Mouse (Mus musculus) neural tube, embryonic 13.5 days (tissue): ENCODE data around the gene 6430571L13Rik. TPM values are rescaled to one million over a fixed set of nuclear protein-coding genes. Genes with fewer than 3 reads are reported as not detected.
A peak's percentile ranks its signal among the peaks of the same experiment; 100 is the strongest.

ENCODE experiments used
- ATAC-seq: fragments of 200-750 bp; cut with Nextera tagmentation; 2 replicates; pipeline ENCODE4 v1.8.0; 2017; ENCODE audit warnings: low read depth, mild to moderate bottlenecking, moderate TSS enrichment, moderate library complexity
- H3K27ac ChIP-seq: fragments of 300-500 bp; sonication (generic); replicated peaks from 2 replicates; pipeline ENCODE4 v1.5.1; 2015; ENCODE audit warnings: moderate library complexity, mild to moderate bottlenecking, inconsistent platforms
- H3K27me3 ChIP-seq: fragments of 300-500 bp; sonication (generic); 2 replicates; pipeline ENCODE4 v1.6.1; 2015; ENCODE audit warnings: mild to moderate bottlenecking, inconsistent platforms
- H3K36me3 ChIP-seq: fragments of 300-500 bp; sonication (generic); 2 replicates; pipeline ENCODE4 v1.6.1; 2015; ENCODE audit warnings: mild to moderate bottlenecking, inconsistent platforms
- H3K4me1 ChIP-seq: fragments of 300-500 bp; sonication (generic); replicated peaks from 2 replicates; pipeline ENCODE4 v1.6.1; 2015; ENCODE audit warnings: inconsistent platforms
- H3K4me2 ChIP-seq: fragments of 300-500 bp; sonication (generic); 2 replicates; pipeline ENCODE4 v1.6.1; 2015; ENCODE audit warnings: inconsistent platforms, mild to moderate bottlenecking, moderate library complexity
- H3K4me3 ChIP-seq: fragments of 300-500 bp; sonication (generic); 2 replicates; pipeline ENCODE4 v1.5.1; 2015; ENCODE audit warnings: mild to moderate bottlenecking, inconsistent platforms
- H3K9ac ChIP-seq: fragments of 300-500 bp; sonication (generic); 2 replicates; pipeline ENCODE4 v1.6.1; 2015; ENCODE audit warnings: moderate library complexity, mild to moderate bottlenecking, inconsistent platforms
- H3K9me3 ChIP-seq: fragments of 300-500 bp; sonication (generic); 2 replicates; pipeline ENCODE4 v1.6.1; 2016; ENCODE audit warnings: inconsistent platforms
- WGBS: fragments of 180-500 bp; shearing (Covaris S2); methylation state at CpG from one replicate; pipeline ENCODE4 v1.1.7; 2015; 5-methylcytosine and 5-hydroxymethylcytosine counted together
- polyA plus RNA-seq: library from polyadenylated mRNA; unstranded; fragments of >200 nt; fragmentation: Nextera tagmentation; extraction: Ambion mirVana; gene quantifications from 2 replicates; pipeline ENCODE4 v1.2.1, GENCODE M21; 2015

The 6430571L13Rik gene
- 6.4 and 6.5 TPM in 2 replicates for polyA plus RNA-seq

- H3K27me3 ChIP-seq: no peaks in the 10 kb centered on the region
- peak within 1 kb of the TSS; percentile 81 for H3K9ac ChIP-seq
- H3K4me2 ChIP-seq: peak within 1 kb of the TSS; percentile 69
- WGBS: 2% methylated on average over 34 of the region's 34 CpGs
- H3K4me3 ChIP-seq: peak within 1 kb of the TSS; percentile 67
- peaks cover 53% of the 10 kb centered on the region for H3K4me1 ChIP-seq
- peak; percentile 92 for ATAC-seq
- H3K36me3 ChIP-seq: no peaks in the 10 kb centered on the region
- no peaks in the 10 kb centered on the region for H3K9me3 ChIP-seq
- H3K27ac ChIP-seq: peak within 1 kb of the TSS; percentile 61
These were observed at the start of gene 6430571L13Rik for GRCm38 (mm10) chr9:107340267-107340859. Gene 6430571L13Rik (plus strand): TSS chr9:107340602.

DNA sequence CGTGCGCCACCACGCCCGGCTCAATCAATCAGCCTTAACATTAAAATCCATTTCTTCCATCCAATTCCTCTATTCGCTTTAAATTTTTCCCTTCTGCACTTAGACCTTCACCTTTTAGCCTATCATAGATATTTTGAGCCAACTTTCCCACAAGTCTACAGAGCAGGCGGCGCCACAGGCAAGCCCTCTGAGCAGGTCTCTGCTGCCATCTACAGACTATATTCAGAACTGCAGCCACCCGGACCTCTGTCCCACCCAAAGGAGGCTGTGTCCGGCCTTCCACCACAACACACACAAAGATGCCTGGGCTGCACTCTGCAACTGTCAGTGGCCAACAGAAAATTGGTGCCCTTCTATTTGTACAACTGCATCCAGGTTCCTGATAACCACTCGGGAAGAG lies 49.5 kb upstream of the 6430571L13Rik start:
- no peak overlapping the region for H3K4me2 ChIP-seq
- WGBS: 29% methylated on average over 10 of the region's 10 CpGs
- no peaks in the 10 kb centered on the region for H3K9me3 ChIP-seq
- no peak overlapping the region for H3K27ac ChIP-seq
- H3K9ac ChIP-seq: no peak overlapping the region
- H3K4me3 ChIP-seq: no peak overlapping the region
- no peaks in the 10 kb centered on the region for H3K36me3 ChIP-seq
- ATAC-seq: no peak
- H3K4me1 ChIP-seq: peaks cover 12% of the 10 kb centered on the region
- H3K27me3 ChIP-seq: peaks cover 43% of the 10 kb centered on the region

DNA sequence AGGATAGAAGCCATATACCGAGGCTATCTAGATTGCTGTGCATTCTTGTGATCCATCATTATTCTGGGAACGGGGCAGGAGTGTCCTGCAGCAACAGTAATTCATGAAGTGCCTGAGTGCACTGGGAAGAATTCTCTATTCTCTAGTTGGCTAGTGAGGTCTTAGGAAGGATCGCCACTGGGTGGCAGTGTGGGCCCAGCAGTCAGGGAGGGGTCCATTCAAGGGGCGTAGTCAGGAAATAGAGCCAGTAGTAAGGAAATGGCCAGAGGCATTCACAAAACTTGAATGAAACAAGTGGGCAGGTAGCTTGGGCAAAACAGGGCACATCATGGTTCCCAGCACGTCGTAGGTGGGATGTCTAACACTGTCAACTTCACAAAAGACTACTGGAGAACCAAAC lies 46.2 kb upstream of the 6430571L13Rik start:
- Histone ChIP-seq H3K9me3 (no peaks in the 10 kb centered on the region), H3K27ac (no peak overlapping the region), H3K4me1 (peaks cover 34% of the 10 kb centered on the region), H3K27me3 (peaks cover 31% of the 10 kb centered on the region), H3K36me3 (no peaks in the 10 kb centered on the region), H3K9ac (no peak overlapping the region), H3K4me2 (no peak overlapping the region), H3K4me3 (no peak overlapping the region)
- ATAC-seq: no peak
- WGBS: 5% methylated on average over 6 of the region's 6 CpGs

DNA sequence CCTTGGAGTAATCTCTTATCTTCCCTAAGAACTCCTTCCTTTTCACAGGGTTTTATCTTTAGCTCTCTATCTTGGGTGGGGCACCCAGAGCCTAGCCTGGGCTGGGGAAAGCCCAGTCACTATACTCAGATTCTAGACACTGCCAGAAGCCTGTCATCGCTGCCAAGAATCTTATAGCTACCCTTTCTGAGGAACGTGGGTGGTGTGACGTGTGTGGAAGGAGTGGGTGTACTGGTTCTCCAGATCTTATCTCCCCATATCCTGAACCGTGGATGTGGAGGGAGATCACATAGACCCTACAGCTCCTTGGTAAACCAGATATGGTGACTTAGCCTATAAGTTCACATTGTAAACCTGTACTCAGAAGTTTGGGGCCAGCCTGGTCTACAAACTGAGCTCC lies 44.8 kb upstream of the 6430571L13Rik start:
- Histone ChIP-seq H3K27ac (no peak overlapping the region), H3K4me1 (peaks cover 28% of the 10 kb centered on the region), H3K4me2 (peak overlapping the region; percentile 91), H3K9me3 (no peaks in the 10 kb centered on the region), H3K36me3 (peaks cover 5% of the 10 kb centered on the region; the same call in 1 of the 2 replicates), H3K4me3 (peak overlapping the region; percentile 77; the same call in 1 of the 2 replicates), H3K9ac (no peak overlapping the region), H3K27me3 (peaks cover 18% of the 10 kb centered on the region)
- WGBS: 88% methylated on average over 4 of the region's 4 CpGs
- no peak for ATAC-seq

DNA sequence AAGGTAGTCTGAATTCAATTTTAAA lies 44.6 kb upstream of the 6430571L13Rik start, which contains the start of gene Cish:
Gene Cish (plus strand): TSS at position 11 of the 25 bp plus-strand sequence.
- Histone ChIP-seq H3K27ac (peak within 1 kb of the TSS; percentile 56), H3K4me2 (peak within 1 kb of the TSS; percentile 91), H3K4me3 (peak within 1 kb of the TSS; percentile 77), H3K27me3 (peaks cover 18% of the 10 kb centered on the region), H3K4me1 (peaks cover 28% of the 10 kb centered on the region), H3K9me3 (no peaks in the 10 kb centered on the region), H3K36me3 (peaks cover 7% of the 10 kb centered on the region), H3K9ac (peak within 1 kb of the TSS; percentile 84)
- no peak for ATAC-seq

DNA sequence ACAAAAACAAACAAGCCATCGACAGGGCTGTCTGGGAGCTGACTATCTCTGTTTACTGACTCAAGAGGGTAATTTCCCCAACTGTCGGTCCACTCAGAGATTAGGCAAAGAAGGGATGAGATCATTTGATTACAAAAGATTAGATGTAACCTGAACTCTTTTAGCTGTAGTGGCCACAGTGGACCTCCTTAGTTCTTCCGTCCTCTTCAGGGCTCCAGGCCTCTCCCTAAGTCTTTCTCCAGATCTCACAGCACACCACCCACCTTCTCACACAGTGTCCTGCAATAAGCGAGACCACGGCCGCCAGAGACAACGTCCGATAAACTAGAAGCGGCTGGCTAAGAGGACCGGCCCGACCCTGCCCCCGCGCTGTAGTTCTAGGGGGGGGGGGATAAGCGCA lies 44.4 kb upstream of the 6430571L13Rik start:
- Histone ChIP-seq H3K9me3 (no peaks in the 10 kb centered on the region), H3K4me1 (peaks cover 28% of the 10 kb centered on the region), H3K27me3 (peaks cover 18% of the 10 kb centered on the region), H3K9ac (peak overlapping the region; percentile 67), H3K4me3 (peak overlapping the region; percentile 77), H3K27ac (no peak overlapping the region), H3K36me3 (peaks cover 9% of the 10 kb centered on the region), H3K4me2 (peak overlapping the region; percentile 91)
- 12% methylated on average over 14 of the region's 14 CpGs for WGBS
- peak; percentile 33 for ATAC-seq

DNA sequence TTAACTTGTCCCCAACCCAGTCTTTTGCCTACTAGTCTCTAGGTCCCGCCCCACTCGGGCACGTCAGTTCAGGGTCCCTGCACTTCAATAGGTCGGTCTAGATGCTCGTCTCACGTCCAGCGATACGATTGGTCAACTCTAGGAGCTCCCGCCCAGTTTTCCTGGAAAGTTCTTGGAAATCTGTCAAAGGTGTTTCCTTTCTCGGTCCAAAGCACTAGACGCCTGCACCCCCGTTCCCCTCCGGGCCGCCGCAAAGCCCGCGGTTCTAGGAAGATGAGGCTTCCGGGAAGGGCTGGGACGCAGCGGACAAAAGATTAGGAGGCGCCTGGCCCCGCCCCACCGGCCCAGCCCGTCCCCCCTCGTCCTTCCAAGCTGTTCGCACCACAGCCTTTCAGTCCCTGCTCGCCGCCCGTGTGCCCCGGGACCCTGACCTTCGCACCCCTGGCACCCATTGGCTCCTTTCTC lies 43.9 kb upstream of the 6430571L13Rik start:
- Histone ChIP-seq H3K27me3 (peaks cover 18% of the 10 kb centered on the region), H3K9ac (peak overlapping the region; percentile 84)
- 2% methylated on average over 31 of the region's 31 CpGs for WGBS

GRCm38 (mm10) chr9:107297059-107297458 lies 43.3 kb upstream of the 6430571L13Rik start:
- H3K27me3 ChIP-seq: peaks cover 18% of the 10 kb centered on the region
- 13% methylated on average over 16 of the region's 16 CpGs for whole genome bisulfite sequencing
- peak overlapping the region; percentile 56 for H3K27ac ChIP-seq
- ATAC-seq: peak; percentile 37
- peak overlapping the region; percentile 84 for H3K9ac ChIP-seq
- H3K4me2 ChIP-seq: peak overlapping the region; percentile 91
- peaks cover 28% of the 10 kb centered on the region for H3K4me1 ChIP-seq
- peak overlapping the region; percentile 77 for H3K4me3 ChIP-seq
- no peaks in the 10 kb centered on the region for H3K9me3 ChIP-seq
- H3K36me3 ChIP-seq: peaks cover 19% of the 10 kb centered on the region

More for the DNA sequence above, 43.9 kb upstream of the 6430571L13Rik start:
- Histone ChIP-seq H3K4me3 (peak overlapping the region; percentile 77), H3K36me3 (peaks cover 14% of the 10 kb centered on the region), H3K4me1 (peaks cover 28% of the 10 kb centered on the region), H3K4me2 (peak overlapping the region; percentile 91), H3K27ac (peak overlapping the region; percentile 56), H3K9me3 (no peaks in the 10 kb centered on the region)
- ATAC-seq: peak; percentile 96

DNA sequence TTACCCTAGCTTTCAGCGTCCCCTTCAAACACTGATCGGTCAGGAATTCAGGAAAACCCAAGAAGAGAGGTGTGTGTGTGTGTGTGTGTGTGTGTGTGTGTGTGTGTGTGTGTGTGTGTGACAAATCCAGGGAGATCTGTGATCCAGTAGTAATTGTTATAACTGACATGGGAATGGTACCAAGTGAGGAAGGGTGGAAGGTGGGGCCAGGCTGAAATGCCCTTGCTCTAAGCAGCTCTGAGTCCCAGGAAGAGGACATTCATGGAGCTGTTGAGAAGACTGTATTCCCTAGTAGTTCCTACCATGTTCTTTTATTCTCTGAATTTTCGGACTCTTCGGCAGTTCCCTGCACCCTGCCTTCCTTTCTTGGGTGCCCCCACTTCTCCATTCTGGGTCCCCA lies 42.7 kb upstream of the 6430571L13Rik start:
- no peak for ATAC-seq
- H3K9ac ChIP-seq: peak overlapping the region; percentile 84
- WGBS: 85% methylated on average over 4 of the region's 4 CpGs
- H3K27ac ChIP-seq: no peak overlapping the region
- no peaks in the 10 kb centered on the region for H3K9me3 ChIP-seq
- H3K4me3 ChIP-seq: peak overlapping the region; percentile 77
- H3K4me1 ChIP-seq: peaks cover 28% of the 10 kb centered on the region
- H3K4me2 ChIP-seq: peak overlapping the region; percentile 91
- peaks cover 14% of the 10 kb centered on the region for H3K27me3 ChIP-seq
- H3K36me3 ChIP-seq: peaks cover 21% of the 10 kb centered on the region

DNA sequence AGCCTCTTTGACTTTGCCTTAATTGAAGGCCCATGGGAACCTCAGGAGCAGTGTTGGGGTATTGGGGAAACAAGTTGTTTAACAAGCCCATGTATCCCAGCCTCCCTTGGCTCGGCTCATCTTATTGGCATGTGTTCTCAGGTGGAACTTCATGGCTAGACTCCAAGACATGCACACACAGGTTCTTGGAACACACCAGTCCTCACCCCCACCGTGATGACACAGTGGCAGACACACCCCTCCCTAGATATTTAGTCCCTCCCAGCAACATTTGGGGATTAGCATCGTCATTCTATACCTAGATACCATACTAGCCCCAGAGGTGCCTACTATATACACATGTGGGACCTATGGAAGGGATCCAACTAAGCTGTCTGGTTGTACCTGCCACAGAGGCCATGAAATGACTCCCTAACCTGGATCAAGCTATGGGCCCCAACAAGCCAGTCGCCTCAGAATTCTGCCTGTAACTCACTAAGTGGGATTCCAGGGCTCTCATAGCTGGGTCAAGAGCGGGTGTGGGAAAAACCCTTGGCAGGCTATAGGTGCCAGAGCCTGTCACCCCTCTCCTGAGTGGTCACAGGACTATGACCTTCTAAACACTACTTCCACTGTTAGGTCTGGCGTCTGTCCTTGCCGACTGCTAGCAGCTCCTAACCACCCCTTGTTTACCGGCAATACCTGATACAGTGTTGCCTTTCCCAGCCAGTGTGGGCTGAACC lies 42.2 kb upstream of the 6430571L13Rik start:
- H3K9ac ChIP-seq: no peak overlapping the region
- peaks cover 8% of the 10 kb centered on the region for H3K27me3 ChIP-seq
- no peak overlapping the region; the same call in 1 of the 2 replicates for H3K4me3 ChIP-seq
- 90% methylated on average over 8 of the region's 8 CpGs for WGBS
- peak overlapping the region; percentile 91 for H3K4me2 ChIP-seq
- H3K4me1 ChIP-seq: peaks cover 28% of the 10 kb centered on the region
- H3K9me3 ChIP-seq: no peaks in the 10 kb centered on the region
- no peak overlapping the region for H3K27ac ChIP-seq
- H3K36me3 ChIP-seq: peaks cover 21% of the 10 kb centered on the region
- ATAC-seq: no peak

DNA sequence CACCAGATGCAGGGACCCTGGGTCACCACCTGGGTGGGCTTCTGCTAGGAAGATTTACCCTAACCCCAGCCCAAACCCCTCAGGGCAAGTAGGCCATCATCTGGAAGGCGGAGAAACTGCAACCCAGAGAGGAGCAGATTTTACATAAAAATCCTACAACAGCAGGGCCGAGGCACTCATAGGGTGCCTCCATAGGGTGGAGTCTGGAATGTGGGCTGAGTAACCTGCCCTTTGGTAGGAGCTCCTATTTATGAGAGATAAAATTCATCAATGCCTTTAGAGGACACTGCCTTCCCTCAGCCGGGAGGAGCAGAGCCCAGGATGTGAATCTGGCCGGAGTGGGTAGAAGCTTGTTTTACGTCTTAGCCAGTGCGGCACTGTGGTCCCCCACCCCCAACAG lies 41.5 kb upstream of the 6430571L13Rik start:
- H3K36me3 ChIP-seq: peaks cover 21% of the 10 kb centered on the region
- H3K9ac ChIP-seq: no peak overlapping the region
- peaks cover 28% of the 10 kb centered on the region for H3K4me1 ChIP-seq
- H3K27ac ChIP-seq: no peak overlapping the region
- ATAC-seq: no peak
- WGBS: 88% methylated on average over 6 of the region's 6 CpGs
- no peaks in the 10 kb centered on the region for H3K9me3 ChIP-seq
- peaks cover 7% of the 10 kb centered on the region for H3K27me3 ChIP-seq
- H3K4me3 ChIP-seq: no peak overlapping the region
- no peak overlapping the region for H3K4me2 ChIP-seq

DNA sequence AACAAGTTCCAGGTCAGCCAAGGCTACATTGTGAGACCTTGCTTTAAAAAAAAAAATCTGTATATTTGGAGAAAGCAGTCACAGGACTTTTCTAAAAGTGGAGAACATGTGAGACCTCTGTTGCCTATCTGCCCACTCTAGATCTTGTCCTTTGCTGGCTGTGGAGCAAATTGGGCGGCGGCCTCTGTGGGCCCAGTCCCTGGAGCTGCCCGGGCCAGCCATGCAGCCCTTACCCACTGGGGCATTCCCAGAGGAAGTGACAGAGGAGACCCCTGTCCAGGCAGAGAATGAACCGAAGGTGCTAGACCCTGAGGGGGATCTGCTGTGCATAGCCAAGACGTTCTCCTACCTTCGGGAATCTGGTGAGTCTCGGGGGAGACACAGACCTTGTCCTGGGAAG lies 40.6 kb upstream of the 6430571L13Rik start:
- H3K4me3 ChIP-seq: no peak overlapping the region
- no peak for ATAC-seq
- 91% methylated on average over 7 of the region's 7 CpGs for WGBS
- H3K4me2 ChIP-seq: no peak overlapping the region
- no peak overlapping the region for H3K27ac ChIP-seq
- H3K9me3 ChIP-seq: no peaks in the 10 kb centered on the region
- H3K4me1 ChIP-seq: peaks cover 28% of the 10 kb centered on the region
- peaks cover 21% of the 10 kb centered on the region for H3K36me3 ChIP-seq
- H3K9ac ChIP-seq: no peak overlapping the region
- peaks cover 7% of the 10 kb centered on the region for H3K27me3 ChIP-seq
